Mouse (Mus musculus) cerebellum, adult 2 months (tissue): ENCODE measurements at regions not wholly inside any gene's neighbourhood (a gene's known extent, or its start where the extent isn't known, plus 50 kb on each side); places are given as distances from the start of the nearest gene placed in this dataset.

Source experiments
- CTCF ChIP-seq: fragments of 200-500 bp; IDR thresholded peaks from 2 replicates; pipeline ENCODE4 v1.5.1; 2011; ENCODE audit warnings: low read depth, mild to moderate bottlenecking, control low read depth, low read length, moderate library complexity, borderline replicate concordance; ENCODE audit not compliant: insufficient read depth
- POLR2A ChIP-seq: fragments of 200-500 bp; IDR thresholded peaks from 2 replicates; pipeline ENCODE4 v1.6.1; 2011; ENCODE audit warnings: low read length, control low read depth, borderline replicate concordance; ENCODE audit not compliant: insufficient read depth

GRCm38 (mm10) chr10:9545807-9546206 is 129.2 kb downstream of the Samd5 start:
- TF ChIP-seq POLR2A (no peak), CTCF (no peak)
